Mouse (Mus musculus) forebrain, embryonic 14.5 days (tissue): ENCODE measurements at regions not wholly inside any gene's neighbourhood (a gene's known extent, or its start where the extent isn't known, plus 50 kb on each side); places are given as distances from the start of the nearest gene placed in this dataset.

ENCODE experiments used
- ATAC-seq: fragments of 200-750 bp; cut with Nextera tagmentation; 2 replicates; pipeline ENCODE4 v1.8.0; 2017; ENCODE audit warnings: mild to moderate bottlenecking, moderate library complexity
- DNase-seq: peaks from one replicate; pipeline ENCODE4 v3.0.0-alpha.2; 2015; ENCODE audit warnings: low spot score
- H3K27ac ChIP-seq: fragments of 300-500 bp; sonication (generic); 2 replicates; pipeline ENCODE4 v1.5.1; 2014; ENCODE audit warnings: low read depth, mild to moderate bottlenecking, control low read depth, low read length, moderate library complexity
- H3K27me3 ChIP-seq: fragments of 300-500 bp; sonication (generic); replicated peaks from 2 replicates; pipeline ENCODE4 v1.6.1; 2014; ENCODE audit warnings: low read length, control low read depth, mixed read lengths; ENCODE audit not compliant: control insufficient read depth, insufficient read depth
- H3K36me3 ChIP-seq: fragments of 300-500 bp; sonication (generic); 2 replicates; pipeline ENCODE4 v1.6.1; 2014; ENCODE audit warnings: low read length, control low read depth; ENCODE audit not compliant: control insufficient read depth, insufficient read depth
- H3K4me1 ChIP-seq: fragments of 300-500 bp; sonication (generic); 2 replicates; pipeline ENCODE4 v1.6.1; 2014; ENCODE audit warnings: antibody characterized with exemption, low read length, control low read depth; ENCODE audit not compliant: control insufficient read depth, insufficient read depth
- H3K4me2 ChIP-seq: fragments of 300-500 bp; sonication (generic); 2 replicates; pipeline ENCODE4 v1.6.1; 2014; ENCODE audit warnings: mild to moderate bottlenecking, control low read depth, low read length
- H3K4me3 ChIP-seq: fragments of 300-500 bp; sonication (generic); 2 replicates; pipeline ENCODE4 v1.5.1; 2014; ENCODE audit warnings: low read depth, low read length, control low read depth
- H3K9ac ChIP-seq: fragments of 300-500 bp; sonication (generic); 2 replicates; pipeline ENCODE4 v1.6.1; 2014; ENCODE audit warnings: mild to moderate bottlenecking, low read length, control low read depth, moderate library complexity
- H3K9me3 ChIP-seq: fragments of 300-500 bp; sonication (generic); replicated peaks from 2 replicates; pipeline ENCODE4 v1.6.1; 2016; ENCODE audit warnings: low read length, control low read depth, mixed read lengths; ENCODE audit not compliant: control insufficient read depth
- WGBS: fragments of 180-500 bp; shearing (Covaris S2); extraction: QIAGEN DNeasy Blood & Tissue Kit; methylation state at CpG from one replicate; pipeline ENCODE4 v1.1.7; 2014; 5-methylcytosine and 5-hydroxymethylcytosine counted together

GRCm38 (mm10) chr14:68218471-68218870 is 1075.6 kb downstream of the Synb start:
- Histone ChIP-seq H3K4me2 (no peak overlapping the region), H3K4me1 (no peaks in the 10 kb centered on the region; the same call in 1 of the 2 replicates), H3K4me3 (no peak overlapping the region), H3K27me3 (no peaks in the 10 kb centered on the region), H3K9me3 (no peaks in the 10 kb centered on the region), H3K9ac (no peak overlapping the region), H3K36me3 (no peaks in the 10 kb centered on the region), H3K27ac (no peak overlapping the region)
- DNase-seq = peak; percentile 38
- WGBS = 83% methylated on average over 4 of the region's 4 CpGs
- ATAC-seq = no peak

- no peaks in the 10 kb centered on the region; the same call in 1 of the 2 replicates for H3K4me1 ChIP-seq
- H3K4me2 ChIP-seq = no peak overlapping the region
- no peaks in the 10 kb centered on the region for H3K27me3 ChIP-seq
- ATAC-seq (no peak), DNase-seq (no peak)
- no peak overlapping the region for H3K9ac ChIP-seq
- H3K4me3 ChIP-seq = no peak overlapping the region
- WGBS = 87% methylated on average over 6 of the region's 6 CpGs
- H3K9me3 ChIP-seq = no peaks in the 10 kb centered on the region
- no peak overlapping the region for H3K27ac ChIP-seq
- no peaks in the 10 kb centered on the region for H3K36me3 ChIP-seq
These were observed 1076.1 kb downstream of the Synb start for GRCm38 (mm10) chr14:68217986-68218385.

- DNase-seq (no peak), ATAC-seq (no peak)
- no peaks in the 10 kb centered on the region for H3K4me1 ChIP-seq
- H3K9ac ChIP-seq = no peak overlapping the region
- H3K27me3 ChIP-seq = no peaks in the 10 kb centered on the region
- H3K9me3 ChIP-seq = no peaks in the 10 kb centered on the region
- no peak overlapping the region for H3K27ac ChIP-seq
- no peak overlapping the region for H3K4me3 ChIP-seq
- no peak overlapping the region for H3K4me2 ChIP-seq
- WGBS = 92% methylated on average over 5 of the region's 5 CpGs
- H3K36me3 ChIP-seq = no peaks in the 10 kb centered on the region
These were observed 1080.2 kb downstream of the Synb start for GRCm38 (mm10) chr14:68213879-68214278.

DNA sequence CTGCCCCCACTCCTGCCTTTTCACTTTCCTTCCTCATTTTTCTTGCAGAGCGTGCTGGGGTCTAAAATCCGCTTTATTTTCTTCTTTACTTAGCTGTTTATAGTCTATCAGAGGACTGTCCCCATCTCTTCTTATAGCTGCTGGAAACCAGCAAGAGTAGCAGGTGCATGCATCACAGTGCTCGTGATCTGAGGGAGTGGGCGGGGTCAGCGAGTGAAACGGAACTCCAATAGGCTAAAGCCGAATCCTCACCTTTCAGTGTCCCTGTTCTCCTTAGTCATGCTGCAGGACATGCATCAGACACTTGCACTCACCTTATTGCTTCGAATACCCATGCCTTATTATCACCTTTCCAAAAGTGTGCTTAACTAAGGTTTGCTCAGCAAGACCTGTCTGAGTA is 1095.3 kb downstream of the Synb start:
- Histone ChIP-seq H3K9me3 (no peaks in the 10 kb centered on the region), H3K27ac (no peak overlapping the region), H3K36me3 (no peaks in the 10 kb centered on the region), H3K4me1 (peaks cover 19% of the 10 kb centered on the region), H3K4me2 (peak overlapping the region; percentile 27; the same call in 1 of the 2 replicates), H3K4me3 (no peak overlapping the region), H3K27me3 (no peaks in the 10 kb centered on the region), H3K9ac (no peak overlapping the region)
- ATAC-seq (no peak), DNase-seq (peak; percentile 46)
- WGBS = 6% methylated on average over 8 of the region's 8 CpGs

DNA sequence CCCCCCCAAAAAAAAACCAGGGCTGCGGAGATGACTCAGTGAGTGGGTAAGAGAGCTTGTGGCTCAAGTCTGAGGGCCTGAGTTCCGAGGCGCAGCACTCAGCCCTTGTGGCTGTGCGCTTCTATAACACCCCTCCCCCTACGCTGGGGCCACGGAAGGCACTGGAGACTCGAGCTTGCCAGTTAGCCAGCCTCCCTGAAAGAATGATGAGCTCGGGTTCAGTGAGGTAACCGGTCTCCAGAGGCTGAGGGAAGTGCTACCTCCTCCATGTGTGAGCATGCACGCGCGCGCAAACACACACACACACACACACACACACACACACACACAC is 1096.7 kb downstream of the Synb start:
- Histone ChIP-seq H3K9me3 (no peaks in the 10 kb centered on the region), H3K27ac (peak overlapping the region; percentile 62), H3K9ac (0 out of 2 replicates have a peak overlapping the region, but pooled peaks have one; percentile 2), H3K27me3 (no peaks in the 10 kb centered on the region), H3K36me3 (no peaks in the 10 kb centered on the region), H3K4me3 (no peak overlapping the region), H3K4me1 (peaks cover 19% of the 10 kb centered on the region), H3K4me2 (peak overlapping the region; percentile 29; the same call in 1 of the 2 replicates)
- ATAC-seq (peak; percentile 75), DNase-seq (peak; percentile 66)
- WGBS = 15% methylated on average over 13 of the region's 13 CpGs

- WGBS = 4% methylated on average over 9 of the region's 9 CpGs
These were observed 1097.2 kb downstream of the Synb start for GRCm38 (mm10) chr14:68196762-68197469.

GRCm38 (mm10) chr14:68196201-68196600 is 1097.9 kb downstream of the Synb start:
- no peak overlapping the region for H3K4me2 ChIP-seq
- WGBS = 34% methylated on average over 9 of the region's 9 CpGs
- H3K36me3 ChIP-seq = no peaks in the 10 kb centered on the region
- H3K4me1 ChIP-seq = peaks cover 19% of the 10 kb centered on the region
- no peak overlapping the region for H3K9ac ChIP-seq
- DNase-seq (peak; percentile 76), ATAC-seq (peak; percentile 56; the same call in 1 of the 2 replicates)
- H3K27ac ChIP-seq = no peak overlapping the region
- H3K9me3 ChIP-seq = no peaks in the 10 kb centered on the region
- no peak overlapping the region for H3K4me3 ChIP-seq
- H3K27me3 ChIP-seq = no peaks in the 10 kb centered on the region

More at GRCm38 (mm10) chr14:68196762-68197469, 1097.2 kb downstream of the Synb start:
- Histone ChIP-seq H3K9me3 (no peaks in the 10 kb centered on the region), H3K36me3 (no peaks in the 10 kb centered on the region), H3K27ac (peak overlapping the region; percentile 62), H3K27me3 (no peaks in the 10 kb centered on the region), H3K4me1 (peaks cover 19% of the 10 kb centered on the region), H3K4me2 (peak overlapping the region; percentile 29; the same call in 1 of the 2 replicates), H3K4me3 (no peak overlapping the region), H3K9ac (0 out of 2 replicates have a peak overlapping the region, but pooled peaks have one; percentile 2)
- DNase-seq (peak; percentile 91), ATAC-seq (peak; percentile 91)

- Histone ChIP-seq H3K27ac (no peak overlapping the region), H3K9me3 (no peaks in the 10 kb centered on the region), H3K27me3 (no peaks in the 10 kb centered on the region), H3K36me3 (no peaks in the 10 kb centered on the region), H3K4me3 (no peak overlapping the region), H3K4me1 (no peaks in the 10 kb centered on the region), H3K9ac (no peak overlapping the region), H3K4me2 (no peak overlapping the region)
- 65% methylated on average over 4 of the region's 4 CpGs for WGBS
- ATAC-seq = no peak
- no peak for DNase-seq
These were observed 1104.2 kb downstream of the Synb start for GRCm38 (mm10) chr14:68189876-68190275.

DNA sequence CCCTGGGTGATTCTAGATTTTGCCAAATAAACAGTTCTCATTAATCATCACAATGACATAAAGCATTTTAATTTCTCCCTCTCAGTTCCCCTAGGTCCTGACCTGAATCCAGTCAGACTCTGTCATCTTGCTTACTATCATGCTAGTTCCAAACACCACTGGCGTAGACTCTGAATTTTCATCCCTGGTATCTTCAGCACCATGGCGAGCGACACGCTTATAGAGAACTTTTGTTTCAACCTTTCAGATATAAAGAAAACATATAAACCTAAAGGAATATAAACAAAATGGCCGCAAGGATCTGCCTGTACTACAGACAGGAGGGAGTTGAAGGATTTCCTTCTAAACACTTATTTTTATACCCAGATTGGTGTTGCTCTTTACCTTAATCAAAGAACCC is 1105.8 kb downstream of the Synb start:
- Histone ChIP-seq H3K9me3 (no peaks in the 10 kb centered on the region), H3K27me3 (no peaks in the 10 kb centered on the region), H3K9ac (no peak overlapping the region), H3K36me3 (no peaks in the 10 kb centered on the region), H3K4me3 (no peak overlapping the region), H3K4me2 (no peak overlapping the region), H3K4me1 (no peaks in the 10 kb centered on the region), H3K27ac (no peak overlapping the region)
- DNase-seq = no peak
- ATAC-seq = no peak
- WGBS = 69% methylated on average over 5 of the region's 5 CpGs
